Mouse (Mus musculus): ENCODE measurements around the gene Prkag2. TPM values are rescaled to one million over a fixed set of nuclear protein-coding genes. Genes with fewer than 3 reads are reported as not detected.

Gene Prkag2
- polyA plus RNA-seq, 1 experiment from 2014 or later, result 40.3 TPM

GRCm38 (mm10) chr5:24919155-24919554 is 181.3 kb downstream of the Prkag2 start:
- 89% methylated on average over 1 of the region's 1 CpGs for WGBS

GRCm38 (mm10) chr5:24916511-24916910 is 183.9 kb downstream of the Prkag2 start:
- H3K27ac ChIP-seq, result no peak overlapping the region
- no peak for ATAC-seq (replicated peaks; ENCODE audit: low FRiP score)
- no peaks in the 10 kb centered on the region for H3K36me3 ChIP-seq
- H3K4me1 ChIP-seq, result no peaks in the 10 kb centered on the region
- H3K4me3 ChIP-seq (replicated peaks), result no peak overlapping the region
- no peaks in the 10 kb centered on the region for H3K9me3 ChIP-seq (replicated peaks)
- no peaks in the 10 kb centered on the region for H3K27me3 ChIP-seq
- H3K4me2 ChIP-seq, result no peak overlapping the region
- 77% methylated on average over 4 of the region's 4 CpGs for WGBS
- H3K9ac ChIP-seq, result no peak overlapping the region

More at GRCm38 (mm10) chr5:24919155-24919554, 181.3 kb downstream of the Prkag2 start:
- H3K4me3 ChIP-seq (replicated peaks), result no peak overlapping the region
- no peaks in the 10 kb centered on the region for H3K36me3 ChIP-seq
- H3K9me3 ChIP-seq (replicated peaks), result no peaks in the 10 kb centered on the region
- no peak overlapping the region; the same call in 1 of the 2 replicates for H3K27ac ChIP-seq
- no peaks in the 10 kb centered on the region for H3K4me1 ChIP-seq
- no peaks in the 10 kb centered on the region for H3K27me3 ChIP-seq
- H3K9ac ChIP-seq, result no peak overlapping the region
- ATAC-seq (replicated peaks; ENCODE audit: low FRiP score), result peak; percentile 46; the same call in 1 of the 2 replicates
- no peak overlapping the region for H3K4me2 ChIP-seq

- ATAC-seq (replicated peaks; ENCODE audit: low FRiP score), result no peak
These were observed 185.3 kb downstream of the Prkag2 start for GRCm38 (mm10) chr5:24915119-24915518.

GRCm38 (mm10) chr5:24913656-24914055 is 186.8 kb downstream of the Prkag2 start:
- no peak for ATAC-seq (replicated peaks; ENCODE audit: low FRiP score)
- Histone ChIP-seq H3K4me2 (no peak overlapping the region), H3K4me3 (replicated peaks) (no peak overlapping the region), H3K4me1 (no peaks in the 10 kb centered on the region), H3K9ac (no peak overlapping the region), H3K36me3 (no peaks in the 10 kb centered on the region), H3K27ac (no peak overlapping the region), H3K27me3 (no peaks in the 10 kb centered on the region), H3K9me3 (replicated peaks) (no peaks in the 10 kb centered on the region)
- 82% methylated on average over 6 of the region's 6 CpGs for WGBS

More at GRCm38 (mm10) chr5:24915119-24915518, 185.3 kb downstream of the Prkag2 start:
- Histone ChIP-seq H3K27ac (no peak overlapping the region), H3K9ac (no peak overlapping the region), H3K36me3 (no peaks in the 10 kb centered on the region), H3K27me3 (no peaks in the 10 kb centered on the region), H3K9me3 (replicated peaks) (no peaks in the 10 kb centered on the region), H3K4me2 (no peak overlapping the region), H3K4me1 (no peaks in the 10 kb centered on the region), H3K4me3 (replicated peaks) (no peak overlapping the region)
- WGBS, result 55% methylated on average over 5 of the region's 5 CpGs

GRCm38 (mm10) chr5:24908820-24909716 is 191.4 kb downstream of the Prkag2 start:
- H3K9ac ChIP-seq, result peak overlapping the region; percentile 91
- 14% methylated on average over 14 of the region's 19 CpGs for WGBS
- peak overlapping the region; percentile 77 for H3K4me2 ChIP-seq
- no peaks in the 10 kb centered on the region for H3K9me3 ChIP-seq (replicated peaks)
- no peak; the same call in 1 of the 2 replicates for ATAC-seq (replicated peaks; ENCODE audit: low FRiP score)
- H3K4me3 ChIP-seq (replicated peaks), result peak overlapping the region; percentile 87
- H3K36me3 ChIP-seq, result no peaks in the 10 kb centered on the region
- H3K27me3 ChIP-seq, result no peaks in the 10 kb centered on the region
- H3K27ac ChIP-seq, result peak overlapping the region; percentile 96
- peaks cover 18% of the 10 kb centered on the region for H3K4me1 ChIP-seq

GRCm38 (mm10) chr5:24908141-24908819 is 192.2 kb downstream of the Prkag2 start:
- peak; percentile 97 for ATAC-seq (replicated peaks; ENCODE audit: low FRiP score)
- H3K9me3 ChIP-seq (replicated peaks), result no peaks in the 10 kb centered on the region
- peak overlapping the region; percentile 87 for H3K4me3 ChIP-seq (replicated peaks)
- H3K9ac ChIP-seq, result peak overlapping the region; percentile 91
- under 1% methylated on average over 51 of the region's 87 CpGs for WGBS
- H3K4me2 ChIP-seq, result peak overlapping the region; percentile 77
- no peaks in the 10 kb centered on the region for H3K36me3 ChIP-seq
- peak overlapping the region; percentile 96 for H3K27ac ChIP-seq
- peaks cover 18% of the 10 kb centered on the region for H3K4me1 ChIP-seq
- no peaks in the 10 kb centered on the region for H3K27me3 ChIP-seq

GRCm38 (mm10) chr5:24907737-24908136 is 192.7 kb downstream of the Prkag2 start:
- no peaks in the 10 kb centered on the region for H3K9me3 ChIP-seq (replicated peaks)
- H3K4me3 ChIP-seq (replicated peaks), result peak overlapping the region; percentile 87
- H3K27me3 ChIP-seq, result no peaks in the 10 kb centered on the region
- WGBS, result under 1% methylated on average over 26 of the region's 26 CpGs
- no peaks in the 10 kb centered on the region for H3K36me3 ChIP-seq
- peak overlapping the region; percentile 91 for H3K9ac ChIP-seq
- H3K27ac ChIP-seq, result peak overlapping the region; percentile 96
- H3K4me2 ChIP-seq, result peak overlapping the region; percentile 77
- ATAC-seq (replicated peaks; ENCODE audit: low FRiP score), result peak; percentile 52; the same call in 1 of the 2 replicates
- H3K4me1 ChIP-seq, result peaks cover 20% of the 10 kb centered on the region

GRCm38 (mm10) chr5:24906844-24907243 is 193.6 kb downstream of the Prkag2 start:
- peaks cover 20% of the 10 kb centered on the region for H3K4me1 ChIP-seq
- no peaks in the 10 kb centered on the region for H3K9me3 ChIP-seq (replicated peaks)
- 75% methylated on average over 9 of the region's 9 CpGs for WGBS
- peak overlapping the region; percentile 91; the same call in 1 of the 2 replicates for H3K9ac ChIP-seq
- H3K4me3 ChIP-seq (replicated peaks), result peak overlapping the region; percentile 87
- peak overlapping the region; percentile 77 for H3K4me2 ChIP-seq
- H3K27me3 ChIP-seq, result no peaks in the 10 kb centered on the region
- ATAC-seq (replicated peaks; ENCODE audit: low FRiP score), result no peak
- H3K27ac ChIP-seq, result no peak overlapping the region
- peaks cover 2% of the 10 kb centered on the region; the same call in 1 of the 2 replicates for H3K36me3 ChIP-seq

- Histone ChIP-seq H3K9ac (no peak overlapping the region), H3K4me3 (replicated peaks) (no peak overlapping the region), H3K9me3 (replicated peaks) (no peaks in the 10 kb centered on the region), H3K4me2 (no peak overlapping the region), H3K27ac (no peak overlapping the region), H3K27me3 (no peaks in the 10 kb centered on the region), H3K36me3 (peaks cover 9% of the 10 kb centered on the region), H3K4me1 (peaks cover 20% of the 10 kb centered on the region)
- WGBS, result 88% methylated on average over 9 of the region's 9 CpGs
- no peak for ATAC-seq (replicated peaks; ENCODE audit: low FRiP score)
These were observed 195.5 kb downstream of the Prkag2 start for GRCm38 (mm10) chr5:24904941-24905340.

GRCm38 (mm10) chr5:24904423-24904822 is 196.0 kb downstream of the Prkag2 start:
- ATAC-seq (replicated peaks; ENCODE audit: low FRiP score), result no peak
- Histone ChIP-seq H3K36me3 (peaks cover 9% of the 10 kb centered on the region), H3K9ac (no peak overlapping the region), H3K4me2 (no peak overlapping the region), H3K27me3 (no peaks in the 10 kb centered on the region), H3K27ac (no peak overlapping the region), H3K4me3 (replicated peaks) (no peak overlapping the region), H3K9me3 (replicated peaks) (no peaks in the 10 kb centered on the region), H3K4me1 (peaks cover 20% of the 10 kb centered on the region)
- WGBS, result 91% methylated on average over 8 of the region's 8 CpGs

GRCm38 (mm10) chr5:24904001-24904400 is 196.4 kb downstream of the Prkag2 start:
- Histone ChIP-seq H3K4me1 (peaks cover 20% of the 10 kb centered on the region), H3K4me3 (replicated peaks) (no peak overlapping the region), H3K9ac (no peak overlapping the region), H3K27me3 (no peaks in the 10 kb centered on the region), H3K36me3 (peaks cover 9% of the 10 kb centered on the region), H3K9me3 (replicated peaks) (no peaks in the 10 kb centered on the region), H3K4me2 (no peak overlapping the region), H3K27ac (no peak overlapping the region)
- 81% methylated on average over 4 of the region's 4 CpGs for WGBS
- no peak for ATAC-seq (replicated peaks; ENCODE audit: low FRiP score)

GRCm38 (mm10) chr5:24902835-24903234 is 197.6 kb downstream of the Prkag2 start:
- Histone ChIP-seq H3K4me1 (peaks cover 20% of the 10 kb centered on the region), H3K36me3 (peaks cover 9% of the 10 kb centered on the region), H3K4me3 (replicated peaks) (no peak overlapping the region), H3K27me3 (no peaks in the 10 kb centered on the region), H3K4me2 (no peak overlapping the region), H3K27ac (no peak overlapping the region), H3K9ac (no peak overlapping the region), H3K9me3 (replicated peaks) (no peaks in the 10 kb centered on the region)
- no peak for ATAC-seq (replicated peaks; ENCODE audit: low FRiP score)
- WGBS, result 28% methylated on average over 4 of the region's 4 CpGs
